Mouse (Mus musculus) 416B (cell line): ENCODE measurements around the gene Fnip2.

ENCODE experiments used
- DNase-seq: peaks from one replicate; pipeline ENCODE4 v3.0.0; 2011; ENCODE audit warnings: low read depth

Fnip2 gene

DNA sequence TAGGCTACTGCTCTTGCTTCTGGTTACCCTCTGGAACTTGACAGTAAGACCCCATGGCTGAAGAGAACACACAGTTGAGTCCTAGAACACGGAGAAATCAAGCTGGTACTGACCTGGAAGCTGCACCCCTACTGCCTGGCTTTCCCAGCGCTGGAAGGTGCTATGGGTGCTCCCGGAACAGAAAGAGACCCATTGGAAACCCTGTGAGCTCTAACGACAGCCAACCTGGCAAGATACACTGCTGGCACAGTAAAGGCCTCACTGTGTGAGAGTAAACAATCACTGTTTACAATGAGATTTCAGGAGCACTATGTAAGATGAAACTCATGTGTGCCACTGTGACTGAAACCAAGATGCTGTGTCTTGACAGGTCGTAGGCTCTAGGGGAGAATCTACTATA, 152.5 kb downstream of the Fnip2 start:
- DNase-seq = no peak

- DNase-seq = no peak
Measured at GRCm38 (mm10) chr3:79413492-79413891, 154.1 kb downstream of the Fnip2 start.

DNA sequence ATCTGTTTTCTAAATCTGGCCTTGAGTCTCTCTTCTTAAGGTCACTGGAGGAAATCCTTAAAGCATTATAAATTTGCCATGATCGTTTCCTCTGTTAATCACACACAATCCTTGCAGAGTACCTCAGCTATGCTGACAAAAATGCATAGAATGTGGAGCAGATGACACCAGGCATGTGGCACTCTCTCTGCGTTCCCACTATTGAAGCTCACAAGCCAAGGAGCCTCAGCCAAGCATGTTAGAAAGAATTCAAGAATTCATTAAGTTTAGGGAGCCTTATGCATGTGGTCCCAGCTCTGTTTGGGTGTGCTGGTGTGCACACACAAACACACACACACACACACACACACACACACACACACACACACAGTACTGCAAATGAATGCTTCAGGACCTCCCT, 155.9 kb downstream of the Fnip2 start:
- no peak for DNase-seq

DNA sequence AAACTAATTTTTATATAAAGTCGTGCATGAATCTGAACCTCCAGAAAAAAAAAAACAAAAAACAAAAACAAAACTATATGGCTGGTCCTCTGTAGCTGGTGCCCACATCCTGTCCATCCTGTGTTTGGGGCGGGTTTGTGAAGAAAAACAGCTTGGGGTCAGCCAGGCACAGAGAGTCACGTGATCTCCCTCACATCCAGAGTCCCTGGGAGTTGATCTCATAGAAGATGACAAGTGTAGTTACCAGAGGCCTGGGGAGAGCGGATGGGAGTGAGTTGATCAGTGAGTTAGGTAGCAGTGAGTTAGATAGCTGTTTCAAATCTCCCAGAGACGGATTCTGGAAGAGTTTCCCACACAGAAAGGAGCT, 157.0 kb downstream of the Fnip2 start:
- DNase-seq = peak; percentile 65

GRCm38 (mm10) chr3:79409927-79410628, 157.5 kb downstream of the Fnip2 start:
- DNase-seq = no peak

DNA sequence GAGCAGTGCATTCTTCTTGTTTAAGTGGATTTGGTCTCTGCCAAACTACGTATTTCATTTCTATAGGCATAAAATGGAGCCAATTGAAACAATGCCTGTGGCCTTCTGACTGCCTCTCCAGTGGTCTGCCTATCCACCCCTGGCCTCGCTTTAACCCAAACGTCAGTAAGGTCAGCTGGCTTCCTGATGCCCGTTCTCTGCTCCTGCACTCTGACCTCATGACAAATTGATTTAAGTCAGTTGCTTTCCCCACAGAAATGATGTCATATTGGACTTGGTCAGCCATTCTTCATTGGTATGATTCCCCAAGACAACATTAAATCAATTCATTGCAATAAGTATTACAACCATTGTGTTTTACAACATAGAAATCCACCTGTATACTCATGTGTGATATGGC, 159.1 kb downstream of the Fnip2 start:
- no peak for DNase-seq
